Mouse (Mus musculus) ES-Bruce4 (cell line): ENCODE results near the gene Zfp146. TPM values are rescaled to one million over a fixed set of nuclear protein-coding genes. Genes with fewer than 3 reads are reported as not detected.
"Not testable (repeated sequence)": the region's sequence is repeated elsewhere in the genome, so short reads cannot be mapped to it uniquely, and the experiment has no call there.

Source experiments
- H3K27ac ChIP-seq: 2 replicates; pipeline ENCODE4 v1.5.1; 2012; ENCODE audit warnings: low read length, inconsistent platforms; ENCODE audit not compliant: insufficient read depth
- H3K27me3 ChIP-seq: 2 replicates; pipeline ENCODE4 v1.6.1; 2012; ENCODE audit warnings: mild to moderate bottlenecking, low read length, inconsistent platforms; ENCODE audit not compliant: control insufficient read depth, poor library complexity, insufficient read depth, severe bottlenecking
- H3K36me3 ChIP-seq: 2 replicates; pipeline ENCODE4 v1.6.1; 2012; ENCODE audit warnings: inconsistent platforms, mild to moderate bottlenecking, low read length, moderate library complexity; ENCODE audit not compliant: control insufficient read depth, poor library complexity, insufficient read depth, severe bottlenecking
- H3K4me1 ChIP-seq: one replicate; pipeline ENCODE4 v1.8.1; 2011; ENCODE audit warnings: low read length; ENCODE audit not compliant: control insufficient read depth, insufficient read depth
- H3K4me3 ChIP-seq: 2 replicates; pipeline ENCODE4 v1.5.1; 2011; ENCODE audit warnings: low read depth, mild to moderate bottlenecking, low read length
- H3K9ac ChIP-seq: 2 replicates; pipeline ENCODE4 v1.6.1; 2012; ENCODE audit warnings: low read depth, mild to moderate bottlenecking, inconsistent platforms; ENCODE audit not compliant: poor library complexity, severe bottlenecking
- H3K9me3 ChIP-seq: replicated peaks from 2 replicates; pipeline ENCODE4 v1.6.1; 2012; ENCODE audit warnings: mild to moderate bottlenecking, low read length, inconsistent platforms; ENCODE audit not compliant: control insufficient read depth, poor library complexity, insufficient read depth, severe bottlenecking
- CTCF ChIP-seq: IDR thresholded peaks from one replicate; pipeline ENCODE4 v1.8.1; 2011; ENCODE audit warnings: low read depth, low read length
- EP300 ChIP-seq: IDR thresholded peaks from 2 replicates; pipeline ENCODE4 v1.6.1; 2011; ENCODE audit warnings: low read depth, low read length; ENCODE audit not compliant: insufficient read depth
- POLR2A ChIP-seq: IDR thresholded peaks from one replicate; pipeline ENCODE4 v1.8.1; 2011; ENCODE audit warnings: low read length; ENCODE audit not compliant: insufficient read depth
- polyA plus RNA-seq: library from polyadenylated mRNA; stranded (reverse); fragments of >200 nt; gene quantifications from 2 replicates; pipeline ENCODE4 v1.2.4, GENCODE M21; 2011; ENCODE audit warnings: low read depth; ENCODE audit not compliant: missing spikeins, insufficient read depth, insufficient read length

Gene Zfp146
- polyA plus RNA-seq, 1 experiment, result 44.4 TPM

DNA sequence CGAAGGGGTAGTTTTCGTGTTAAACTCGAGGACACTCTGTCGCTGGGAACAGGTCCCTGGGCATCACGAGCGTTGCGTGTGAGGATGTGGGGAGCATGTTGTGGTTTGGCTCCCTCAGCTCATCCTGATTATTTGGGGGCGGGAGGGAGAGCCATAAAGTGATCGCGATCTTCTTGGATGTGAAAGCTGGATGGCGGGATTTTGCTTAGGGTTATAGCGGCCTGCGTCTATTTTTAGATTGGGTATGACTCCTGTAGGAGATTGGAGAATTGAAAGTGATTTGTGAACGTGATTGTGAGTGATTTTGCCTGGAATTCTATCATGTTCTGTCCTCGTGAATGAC lies 47.4 kb downstream of the Zfp146 start:
- TF ChIP-seq POLR2A (no peak), EP300 (no peak), CTCF (no peak)
- Histone ChIP-seq H3K4me3 (peak overlapping the region; percentile 97), H3K27me3 (no peaks in the 10 kb centered on the region), H3K9ac (peak overlapping the region; percentile 68), H3K27ac (0 out of 2 replicates have a peak overlapping the region, but pooled peaks have one; percentile 29), H3K9me3 (peaks cover 11% of the 10 kb centered on the region), H3K4me1 (no peaks in the 10 kb centered on the region), H3K36me3 (no peaks in the 10 kb centered on the region)

- Histone ChIP-seq H3K9ac (peak within 1 kb of the TSS; percentile 68), H3K27me3 (no peaks in the 10 kb centered on the region), H3K4me3 (peak within 1 kb of the TSS; percentile 97), H3K9me3 (peaks cover 14% of the 10 kb centered on the region), H3K4me1 (no peaks in the 10 kb centered on the region), H3K36me3 (no peaks in the 10 kb centered on the region), H3K27ac (0 out of 2 replicates have a peak within 1 kb of the TSS, but pooled peaks have one; percentile 29)
- no peak for TF ChIP-seq CTCF
- TF ChIP-seq POLR2A, result peak; percentile 42
Observed at GRCm38 (mm10) chr7:30121308-30122187, 48.0 kb downstream of the Zfp146 start, which contains the start of gene Zfp382. TSS of gene Zfp382 (plus strand) at chr7:30121942.

DNA sequence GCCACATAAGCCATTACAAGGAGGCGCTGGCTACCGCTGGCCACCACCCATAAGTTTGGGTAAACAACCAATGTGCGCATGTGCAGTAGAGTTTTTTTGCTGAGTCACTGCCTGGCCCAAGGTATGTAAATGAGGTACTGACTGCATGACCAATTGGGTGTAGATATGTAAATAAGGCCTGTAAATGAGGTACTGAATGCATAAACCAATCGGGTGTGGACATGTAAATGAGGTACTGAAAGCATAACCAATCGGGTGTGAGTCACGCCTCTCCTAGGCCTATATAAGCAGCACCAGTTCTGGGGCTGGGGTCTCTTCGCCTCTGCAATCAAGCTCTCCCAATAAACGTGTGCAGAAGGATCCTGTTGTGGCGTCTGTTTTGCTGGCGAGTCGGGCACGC lies 51.6 kb downstream of the Zfp146 start:
- not testable (repeated sequence) for H3K9ac ChIP-seq, H3K36me3 ChIP-seq, H3K4me3 ChIP-seq, H3K4me1 ChIP-seq, H3K27me3 ChIP-seq
- peak overlapping the region; percentile 78 for H3K27ac ChIP-seq
- H3K9me3 ChIP-seq, result peaks cover 34% of the 10 kb centered on the region

GRCm38 (mm10) chr7:30116076-30116475 lies 53.5 kb downstream of the Zfp146 start:
- Histone ChIP-seq H3K4me3 (no peak overlapping the region), H3K27me3 (no peaks in the 10 kb centered on the region), H3K36me3 (no peaks in the 10 kb centered on the region), H3K9ac (no peak overlapping the region), H3K4me1 (no peaks in the 10 kb centered on the region), H3K9me3 (peaks cover 34% of the 10 kb centered on the region), H3K27ac (no peak overlapping the region)
- TF ChIP-seq CTCF, result no peak
- no peak for TF ChIP-seq EP300
- TF ChIP-seq POLR2A, result no peak

Other genes with a start within 250 kb of the Zfp146 start
- 19.6 and 19.7 TPM in 2 replicates for gene Zfp74, start 215.7 kb downstream of the Zfp146 start, polyA plus RNA-seq
- gene Zfp568, start 185.8 kb downstream of the Zfp146 start, polyA plus RNA-seq, result 98.0 and 103 TPM in 2 replicates
- gene Zfp14, start 118.4 kb downstream of the Zfp146 start, polyA plus RNA-seq, result 1.2 and 2.8 TPM in 2 replicates
- 13.4 and 15.4 TPM in 2 replicates for gene Zfp82, start 96.8 kb downstream of the Zfp146 start, polyA plus RNA-seq
- not detected in 2 replicates for gene Gm26920, start 79.3 kb downstream of the Zfp146 start, polyA plus RNA-seq
- gene Zfp566, start 79.2 kb downstream of the Zfp146 start, polyA plus RNA-seq, result 12.0 and 13.7 TPM in 2 replicates
- 60.8 and 63.8 TPM in 2 replicates for gene Zfp260, start 75.0 kb downstream of the Zfp146 start, polyA plus RNA-seq
- 6.1 and 9.0 TPM in 2 replicates for gene Zfp382, start 47.8 kb downstream of the Zfp146 start, polyA plus RNA-seq
- 21.7 and 21.8 TPM in 2 replicates for gene Cox7a1, start 14.4 kb upstream of the Zfp146 start, polyA plus RNA-seq
- 359 and 396 TPM in 2 replicates for gene Capns1, start 29.1 kb upstream of the Zfp146 start, polyA plus RNA-seq
- 58.7 and 65.4 TPM in 2 replicates for gene Polr2i, start 62.2 kb upstream of the Zfp146 start, polyA plus RNA-seq
- 86.6 and 90.0 TPM in 2 replicates for gene Tbcb, start 62.5 kb upstream of the Zfp146 start, polyA plus RNA-seq
- not detected in 2 replicates for gene Ovol3, start 66.0 kb upstream of the Zfp146 start, polyA plus RNA-seq
- 0.60 and 0.84 TPM in 2 replicates for gene Thap8, start 110.3 kb upstream of the Zfp146 start, polyA plus RNA-seq
- gene Wdr62, start 110.7 kb upstream of the Zfp146 start, polyA plus RNA-seq, result 26.2 and 27.0 TPM in 2 replicates
- 49.4 and 52.2 TPM in 2 replicates for gene Clip3, start 122.0 kb upstream of the Zfp146 start, polyA plus RNA-seq
- gene Alkbh6, start 139.0 kb upstream of the Zfp146 start, polyA plus RNA-seq, result 25.3 and 29.5 TPM in 2 replicates
- 41.6 and 43.7 TPM in 2 replicates for gene Syne4, start 145.1 kb upstream of the Zfp146 start, polyA plus RNA-seq
- gene E130208F15Rik, start 152.0 kb upstream of the Zfp146 start, polyA plus RNA-seq, result 0.52 and 0.58 TPM in 2 replicates
- gene Sdhaf1, start 154.1 kb upstream of the Zfp146 start, polyA plus RNA-seq, result 5.6 and 7.3 TPM in 2 replicates
- 4.2 and 6.3 TPM in 2 replicates for gene Lrfn3, start 193.0 kb upstream of the Zfp146 start, polyA plus RNA-seq
- not detected in 2 replicates for gene Tyrobp, start 244.0 kb upstream of the Zfp146 start, polyA plus RNA-seq